Mouse (Mus musculus): ENCODE data around the gene Adprhl1. TPM values are rescaled to one million over a fixed set of nuclear protein-coding genes. Genes with fewer than 3 reads are reported as not detected.

Gene Adprhl1
- total RNA-seq (2014; rRNA removed; ENCODE audit: low replicate concordance) (252 and 255 TPM in 2 replicates), polyA plus RNA-seq (2015; fragmentation: Nextera tagmentation; extraction: Ambion mirVana) (317 and 337 TPM in 2 replicates)

- ATAC-seq (ENCODE audit: insufficient read depth, low read depth) (peak; percentile 92), DNase-seq (ENCODE audit: low spot score) (peak; percentile 94)
- Histone ChIP-seq H3K4me1 (ENCODE audit: control insufficient read depth, insufficient read depth) (peaks cover 17% of the 10 kb centered on the region), H3K4me2 (ENCODE audit: low read depth, low read length) (peak within 1 kb of the TSS; percentile 67), H3K4me3 (ENCODE audit: low read depth, low read length) (peak within 1 kb of the TSS; percentile 62), H3K9me3 (replicated peaks; ENCODE audit: control insufficient read depth, low read length) (no peaks in the 10 kb centered on the region), H3K27me3 (ENCODE audit: control insufficient read depth, insufficient read depth, low read length) (no peaks in the 10 kb centered on the region), H3K36me3 (replicated peaks; ENCODE audit: control insufficient read depth, insufficient read depth, low read length) (peaks cover 37% of the 10 kb centered on the region), H3K27ac (ENCODE audit: low read depth) (peak within 1 kb of the TSS; percentile 99), H3K9ac (replicated peaks; ENCODE audit: low read depth, low read length) (peak within 1 kb of the TSS; percentile 90)
- peak; percentile 79; the same call in 1 of the 2 replicates for TF ChIP-seq EP300 (IDR thresholded peaks at IDR 0.05; ENCODE audit: low read depth)
- TF ChIP-seq CTCF (IDR thresholded peaks at IDR 0.05; ENCODE audit: low read depth) = peak; percentile 93
- 13% methylated on average over 8 of the region's 8 CpGs for WGBS
Measured at GRCm38 (mm10) chr8:13254019-13254418, at the start of gene Adprhl1. Gene Adprhl1 (minus strand): TSS chr8:13254162.

- Histone ChIP-seq H3K4me2 (ENCODE audit: low read depth, low read length) (no peak overlapping the region), H3K4me3 (ENCODE audit: low read depth, low read length) (no peak overlapping the region), H3K27ac (ENCODE audit: low read depth) (no peak overlapping the region), H3K36me3 (replicated peaks; ENCODE audit: control insufficient read depth, insufficient read depth, low read length) (peaks cover 69% of the 10 kb centered on the region), H3K9ac (replicated peaks; ENCODE audit: low read depth, low read length) (no peak overlapping the region), H3K9me3 (replicated peaks; ENCODE audit: control insufficient read depth, low read length) (no peaks in the 10 kb centered on the region), H3K27me3 (ENCODE audit: control insufficient read depth, insufficient read depth, low read length) (no peaks in the 10 kb centered on the region), H3K4me1 (ENCODE audit: control insufficient read depth, insufficient read depth) (no peaks in the 10 kb centered on the region)
- 92% methylated on average over 7 of the region's 7 CpGs for WGBS
- TF ChIP-seq CTCF (IDR thresholded peaks at IDR 0.05; ENCODE audit: low read depth) (no peak), EP300 (IDR thresholded peaks at IDR 0.05; ENCODE audit: low read depth) (no peak)
- ATAC-seq (ENCODE audit: insufficient read depth, low read depth) (no peak), DNase-seq (ENCODE audit: low spot score) (no peak)
Measured at GRCm38 (mm10) chr8:13301036-13301435, 47.1 kb upstream of the Adprhl1 start.

GRCm38 (mm10) chr8:13299571-13299970 lies 45.6 kb upstream of the Adprhl1 start:
- TF ChIP-seq CTCF (IDR thresholded peaks at IDR 0.05; ENCODE audit: low read depth) = no peak
- TF ChIP-seq EP300 (IDR thresholded peaks at IDR 0.05; ENCODE audit: low read depth) = no peak
- H3K9me3 ChIP-seq (replicated peaks; ENCODE audit: control insufficient read depth, low read length) = no peaks in the 10 kb centered on the region
- no peak for DNase-seq (ENCODE audit: low spot score)
- peaks cover 73% of the 10 kb centered on the region for H3K36me3 ChIP-seq (replicated peaks; ENCODE audit: control insufficient read depth, insufficient read depth, low read length)
- no peak overlapping the region for H3K4me2 ChIP-seq (ENCODE audit: low read depth, low read length)
- no peaks in the 10 kb centered on the region for H3K4me1 ChIP-seq (ENCODE audit: control insufficient read depth, insufficient read depth)
- H3K27me3 ChIP-seq (ENCODE audit: control insufficient read depth, insufficient read depth, low read length) = no peaks in the 10 kb centered on the region
- no peak overlapping the region for H3K9ac ChIP-seq (replicated peaks; ENCODE audit: low read depth, low read length)
- H3K4me3 ChIP-seq (ENCODE audit: low read depth, low read length) = no peak overlapping the region
- WGBS = 97% methylated on average over 8 of the region's 8 CpGs
- no peak overlapping the region for H3K27ac ChIP-seq (ENCODE audit: low read depth)
- no peak for ATAC-seq (ENCODE audit: insufficient read depth, low read depth)

- no peak overlapping the region for H3K9ac ChIP-seq (replicated peaks; ENCODE audit: low read depth, low read length)
- peaks cover 40% of the 10 kb centered on the region for H3K36me3 ChIP-seq (replicated peaks; ENCODE audit: control insufficient read depth, insufficient read depth, low read length)
- DNase-seq (ENCODE audit: low spot score) (no peak), ATAC-seq (ENCODE audit: insufficient read depth, low read depth) (no peak)
- no peak overlapping the region for H3K4me3 ChIP-seq (ENCODE audit: low read depth, low read length)
- TF ChIP-seq CTCF (IDR thresholded peaks at IDR 0.05; ENCODE audit: low read depth) = no peak
- no peak for TF ChIP-seq EP300 (IDR thresholded peaks at IDR 0.05; ENCODE audit: low read depth)
- no peak overlapping the region for H3K27ac ChIP-seq (ENCODE audit: low read depth)
- no peaks in the 10 kb centered on the region for H3K9me3 ChIP-seq (replicated peaks; ENCODE audit: control insufficient read depth, low read length)
- H3K27me3 ChIP-seq (ENCODE audit: control insufficient read depth, insufficient read depth, low read length) = no peaks in the 10 kb centered on the region
- no peak overlapping the region for H3K4me2 ChIP-seq (ENCODE audit: low read depth, low read length)
- 91% methylated on average over 9 of the region's 9 CpGs for WGBS
- no peaks in the 10 kb centered on the region for H3K4me1 ChIP-seq (ENCODE audit: control insufficient read depth, insufficient read depth)
Measured at GRCm38 (mm10) chr8:13293677-13294470, 39.9 kb upstream of the Adprhl1 start.

- no peak overlapping the region for H3K9ac ChIP-seq (replicated peaks; ENCODE audit: low read depth, low read length)
- no peak overlapping the region for H3K27ac ChIP-seq (ENCODE audit: low read depth)
- peaks cover 34% of the 10 kb centered on the region for H3K36me3 ChIP-seq (replicated peaks; ENCODE audit: control insufficient read depth, insufficient read depth, low read length)
- TF ChIP-seq EP300 (IDR thresholded peaks at IDR 0.05; ENCODE audit: low read depth) (no peak), CTCF (IDR thresholded peaks at IDR 0.05; ENCODE audit: low read depth) (peak; percentile 83)
- H3K27me3 ChIP-seq (ENCODE audit: control insufficient read depth, insufficient read depth, low read length) = no peaks in the 10 kb centered on the region
- H3K4me3 ChIP-seq (ENCODE audit: low read depth, low read length) = no peak overlapping the region
- no peaks in the 10 kb centered on the region for H3K9me3 ChIP-seq (replicated peaks; ENCODE audit: control insufficient read depth, low read length)
- 31% methylated on average over 9 of the region's 9 CpGs for WGBS
- no peaks in the 10 kb centered on the region for H3K4me1 ChIP-seq (ENCODE audit: control insufficient read depth, insufficient read depth)
- no peak overlapping the region for H3K4me2 ChIP-seq (ENCODE audit: low read depth, low read length)
- DNase-seq (ENCODE audit: low spot score) (peak; percentile 37), ATAC-seq (ENCODE audit: insufficient read depth, low read depth) (no peak)
Measured at GRCm38 (mm10) chr8:13292364-13292763, 38.4 kb upstream of the Adprhl1 start.
